Mouse (Mus musculus) CH12.LX (cell line): Measurements from ENCODE around the gene Ddb2. TPM values are rescaled to one million over a fixed set of nuclear protein-coding genes. Genes with fewer than 3 reads are reported as not detected.

Source experiments
- DNase-seq: peaks from one replicate; pipeline ENCODE4 v3.0.0-alpha.2; 2013; ENCODE audit errors: extremely low read depth
- H3K27ac ChIP-seq: 2 replicates; pipeline ENCODE4 v1.5.1; 2012; ENCODE audit warnings: low read depth, mild to moderate bottlenecking, control low read depth, moderate library complexity; ENCODE audit not compliant: insufficient read depth
- H3K27me3 ChIP-seq: replicated peaks from 2 replicates; pipeline ENCODE3; 2012; ENCODE audit warnings: inconsistent platforms
- H3K36me3 ChIP-seq, 2 experiments: replicated peaks in 1 of 2; 2 replicates each; pipeline versions ENCODE3 to v1.6.1; 2012; ENCODE audit warnings: inconsistent platforms in 1 of 2, low read length in 1 of 2, mild to moderate bottlenecking in 1 of 2, mixed read lengths in 1 of 2, moderate library complexity in 1 of 2; ENCODE audit not compliant: control insufficient read depth in 1 of 2, insufficient read depth in 1 of 2
- H3K4me1 ChIP-seq, 2 experiments: 2 replicates each; pipeline ENCODE4 v1.6.1; 2012; ENCODE audit warnings: inconsistent platforms in 1 of 2, moderate library complexity in 1 of 2; ENCODE audit not compliant: insufficient read depth in 2 of 2, control insufficient read depth in 1 of 2
- H3K4me2 ChIP-seq: 2 replicates; pipeline ENCODE4 v1.6.1; 2012; ENCODE audit warnings: low read depth, mild to moderate bottlenecking, control low read depth; ENCODE audit not compliant: poor library complexity, insufficient read depth, severe bottlenecking
- H3K4me3 ChIP-seq, 3 experiments: fragments of 150-350 bp in 1 of 3; sonication (generic) in 1 of 3; replicated peaks in 1 of 3; 2 replicates each; pipeline versions ENCODE3 to v1.5.1; 2011 to 2012; ENCODE audit warnings: low read depth in 2 of 3, low read length in 2 of 3, mild to moderate bottlenecking in 2 of 3, moderate library complexity in 2 of 3, control low read depth in 1 of 3, improper control_type of control experiment in 1 of 3, inconsistent platforms in 1 of 3, mixed read lengths in 1 of 3; ENCODE audit not compliant: poor library complexity in 1 of 3
- H3K79me2 ChIP-seq: replicated peaks from 2 replicates; pipeline ENCODE4 v1.6.1; 2012; ENCODE audit warnings: mild to moderate bottlenecking, moderate library complexity; ENCODE audit not compliant: control insufficient read depth, poor library complexity, insufficient read depth, severe bottlenecking; ENCODE audit errors: extremely low read depth
- H3K9ac ChIP-seq: 2 replicates; pipeline ENCODE4 v1.6.1; 2012; ENCODE audit warnings: low read depth, mild to moderate bottlenecking, control low read depth, moderate library complexity; ENCODE audit not compliant: insufficient read depth
- H3K9me3 ChIP-seq: replicated peaks from 2 replicates; pipeline ENCODE3; 2012; ENCODE audit warnings: low read length, inconsistent platforms, mixed read lengths
- BHLHE40 ChIP-seq: IDR thresholded peaks from 2 replicates; pipeline ENCODE4 v1.6.1; 2011; ENCODE audit warnings: mild to moderate bottlenecking, low read depth, low read length, improper control_type of control experiment
- CHD1 ChIP-seq: IDR thresholded peaks from 2 replicates; pipeline ENCODE4 v1.6.1; 2012; ENCODE audit warnings: low read depth, low read length, improper control_type of control experiment, inconsistent platforms
- CHD2 ChIP-seq: IDR thresholded peaks from 2 replicates; pipeline ENCODE4 v1.6.1; 2011; ENCODE audit warnings: low read length, improper control_type of control experiment
- CTCF ChIP-seq, 2 experiments: IDR thresholded peaks in 1 of 2; conservative IDR thresholded peaks in 1 of 2; 2 replicates each; pipeline ENCODE4 v1.5.1; 2011 to 2012; ENCODE audit warnings: low read depth in 2 of 2, low read length in 2 of 2, improper control_type of control experiment in 1 of 2, inconsistent platforms in 1 of 2, mild to moderate bottlenecking in 1 of 2, moderate library complexity in 1 of 2
- E2F4 ChIP-seq: IDR thresholded peaks from 2 replicates; pipeline ENCODE4 v1.6.1; 2011; ENCODE audit warnings: low read depth, low read length, improper control_type of control experiment; ENCODE audit not compliant: insufficient replicate concordance
- ELF1 ChIP-seq: IDR thresholded peaks from 2 replicates; pipeline ENCODE4 v1.6.1; 2014; ENCODE audit warnings: low read depth, mild to moderate bottlenecking, inconsistent platforms, low read length, improper control_type of control experiment
- EP300 ChIP-seq: IDR thresholded peaks from 2 replicates; pipeline ENCODE4 v1.6.1; 2011; ENCODE audit warnings: low read length, improper control_type of control experiment
- ETS1 ChIP-seq: conservative IDR thresholded peaks from 2 replicates; pipeline ENCODE4 v1.6.1; 2012; ENCODE audit warnings: low read depth, mild to moderate bottlenecking, inconsistent platforms, low read length, improper control_type of control experiment, moderate library complexity
- GABPA ChIP-seq: IDR thresholded peaks from 2 replicates; pipeline ENCODE4 v1.6.1; 2012; ENCODE audit warnings: low read depth, low read length, improper control_type of control experiment, inconsistent platforms; ENCODE audit not compliant: insufficient replicate concordance
- HCFC1 ChIP-seq: IDR thresholded peaks from 2 replicates; pipeline ENCODE4 v1.6.1; 2012; ENCODE audit warnings: low read depth, mild to moderate bottlenecking, inconsistent platforms, low read length, improper control_type of control experiment
- IRF4 ChIP-seq: IDR thresholded peaks from 2 replicates; pipeline ENCODE4 v1.6.1; 2014; ENCODE audit warnings: low read depth, mild to moderate bottlenecking, inconsistent platforms, low read length, improper control_type of control experiment
- JUN ChIP-seq: IDR thresholded peaks from 2 replicates; pipeline ENCODE4 v1.6.1; 2011; ENCODE audit warnings: low read depth, mild to moderate bottlenecking, low read length, improper control_type of control experiment, moderate library complexity; ENCODE audit not compliant: insufficient read depth
- JUND ChIP-seq: conservative IDR thresholded peaks from 2 replicates; pipeline ENCODE4 v1.6.1; 2011; ENCODE audit warnings: low read depth, low read length, improper control_type of control experiment
- KAT2A ChIP-seq: IDR thresholded peaks from 2 replicates; pipeline ENCODE4 v1.6.1; 2012; ENCODE audit warnings: low read length, improper control_type of control experiment, inconsistent platforms; ENCODE audit not compliant: insufficient replicate concordance
- MAFK ChIP-seq: IDR thresholded peaks from 2 replicates; pipeline ENCODE4 v1.6.1; 2011; ENCODE audit warnings: low read length, improper control_type of control experiment; ENCODE audit not compliant: insufficient replicate concordance
- MAX ChIP-seq: IDR thresholded peaks from 2 replicates; pipeline ENCODE4 v1.6.1; 2011; ENCODE audit warnings: low read length, improper control_type of control experiment
- MEF2A ChIP-seq: IDR thresholded peaks from 2 replicates; pipeline ENCODE4 v1.6.1; 2014; ENCODE audit warnings: low read depth, mild to moderate bottlenecking, inconsistent platforms, low read length, improper control_type of control experiment, borderline replicate concordance
- MXI1 ChIP-seq: IDR thresholded peaks from 2 replicates; pipeline ENCODE4 v1.6.1; 2011; ENCODE audit warnings: mild to moderate bottlenecking, low read depth, low read length, improper control_type of control experiment
- MYC ChIP-seq: IDR thresholded peaks from 2 replicates; pipeline ENCODE4 v1.6.1; 2011; ENCODE audit warnings: low read depth, mild to moderate bottlenecking, improper control_type of control experiment, low read length
- NELFE ChIP-seq: IDR thresholded peaks from 2 replicates; pipeline ENCODE4 v1.6.1; 2011; ENCODE audit warnings: low read depth, low read length, improper control_type of control experiment
- NRF1 ChIP-seq: IDR thresholded peaks from 2 replicates; pipeline ENCODE4 v1.6.1; 2014; ENCODE audit warnings: low read depth, mild to moderate bottlenecking, inconsistent platforms, low read length, improper control_type of control experiment, moderate library complexity
- PAX5 ChIP-seq: IDR thresholded peaks from 2 replicates; pipeline ENCODE4 v1.6.1; 2012; ENCODE audit warnings: low read length, inconsistent platforms, mixed read lengths
- POLR2A ChIP-seq: IDR thresholded peaks from 2 replicates; pipeline ENCODE4 v1.6.1; 2011; ENCODE audit warnings: low read depth, mild to moderate bottlenecking, improper control_type of control experiment, low read length
- POLR2AphosphoS2 ChIP-seq: IDR thresholded peaks from 2 replicates; pipeline ENCODE4 v1.6.1; 2011; ENCODE audit warnings: low read depth, low read length, improper control_type of control experiment
- RAD21 ChIP-seq: IDR thresholded peaks from 2 replicates; pipeline ENCODE4 v1.6.1; 2011; ENCODE audit warnings: low read depth, mild to moderate bottlenecking, low read length, improper control_type of control experiment, moderate library complexity
- RCOR1 ChIP-seq: conservative IDR thresholded peaks from 2 replicates; pipeline ENCODE4 v1.6.1; 2012; ENCODE audit warnings: low read depth, mild to moderate bottlenecking, inconsistent platforms, low read length, improper control_type of control experiment
- SIN3A ChIP-seq: IDR thresholded peaks from 2 replicates; pipeline ENCODE4 v1.6.1; 2012; ENCODE audit warnings: low read length, improper control_type of control experiment, inconsistent platforms
- SMC3 ChIP-seq: IDR thresholded peaks from 2 replicates; pipeline ENCODE4 v1.6.1; 2011; ENCODE audit warnings: low read depth, low read length, improper control_type of control experiment
- TBP ChIP-seq: conservative IDR thresholded peaks from 2 replicates; pipeline ENCODE4 v1.6.1; 2011; ENCODE audit warnings: low read depth, low read length, improper control_type of control experiment
- TCF12 ChIP-seq: IDR thresholded peaks from 2 replicates; pipeline ENCODE4 v1.6.1; 2014; ENCODE audit warnings: low read depth, mild to moderate bottlenecking, inconsistent platforms, low read length, improper control_type of control experiment
- UBTF ChIP-seq: IDR thresholded peaks from 2 replicates; pipeline ENCODE4 v1.6.1; 2012; ENCODE audit warnings: low read depth, mild to moderate bottlenecking, inconsistent platforms, low read length, improper control_type of control experiment, moderate library complexity
- USF1 ChIP-seq: IDR thresholded peaks from 2 replicates; pipeline ENCODE4 v1.6.1; 2014; ENCODE audit warnings: low read depth, mild to moderate bottlenecking, inconsistent platforms, low read length, improper control_type of control experiment
- USF2 ChIP-seq: conservative IDR thresholded peaks from 2 replicates; pipeline ENCODE4 v1.6.1; 2011; ENCODE audit warnings: low read depth, low read length, improper control_type of control experiment
- ZC3H11A ChIP-seq: IDR thresholded peaks from 2 replicates; pipeline ENCODE4 v1.6.1; 2012; ENCODE audit warnings: low read depth, mild to moderate bottlenecking, inconsistent platforms, low read length, improper control_type of control experiment
- ZKSCAN1 ChIP-seq: IDR thresholded peaks from 2 replicates; pipeline ENCODE4 v1.6.1; 2012; ENCODE audit warnings: low read depth, inconsistent platforms, low read length, improper control_type of control experiment, borderline replicate concordance
- ZMIZ1 ChIP-seq: IDR thresholded peaks from 2 replicates; pipeline ENCODE4 v1.6.1; 2012; ENCODE audit warnings: low read depth, mild to moderate bottlenecking, inconsistent platforms, low read length, improper control_type of control experiment
- ZNF384 ChIP-seq: IDR thresholded peaks from 2 replicates; pipeline ENCODE4 v1.6.1; 2012; ENCODE audit warnings: low read depth, low read length, improper control_type of control experiment, inconsistent platforms
- dilution Hi-C: fragments of 300-500 bp; cut with MboI; formaldehyde crosslinking; loops from 2 replicates; pipeline ENCODE4 v1.14.3; 2020; ENCODE audit warnings: low sequenced_read_pairs; ENCODE audit not compliant: extremely low pct_unique_long_range_greater_than_20kb, extremely low pct_ligation_motif_present
- in situ Hi-C: fragments of 300-500 bp; cut with MboI; formaldehyde crosslinking; loops from 3 replicates; pipeline ENCODE4 v1.14.3; 2019; ENCODE audit warnings: low sequenced_read_pairs, low pct_ligation_motif_present, low pct_unique_long_range_greater_than_20kb, mixed read lengths
- polyA plus RNA-seq: library from polyadenylated mRNA; unstranded; fragments of >175 nt; gene quantifications from 2 replicates; pipeline ENCODE4 v1.2.1, GENCODE M21; 2012; ENCODE audit warnings: low read depth; ENCODE audit not compliant: insufficient read length
- total RNA-seq, 2 experiments: library from RNA; depleted of rRNA; stranded (reverse); fragments of 300-350 nt in 1 of 2; fragments of >200 nt in 1 of 2; gene quantifications; 2 replicates each; pipeline ENCODE4 v1.2.3; 2012 to 2014

Gene Ddb2
- 11.0 and 13.9 TPM in 2 replicates for total RNA-seq (2012; rRNA removed)
- 20.2 and 23.4 TPM in 2 replicates for total RNA-seq (2014; rRNA removed)
- polyA plus RNA-seq: 14.1 and 15.2 TPM in 2 replicates

- Histone ChIP-seq H3K27me3 (no peaks in the 10 kb centered on the region), H3K9ac (peak within 1 kb of the TSS; percentile 84), H3K79me2 (no peaks in the 10 kb centered on the region; the same call in 1 of the 2 replicates), H3K9me3 (no peaks in the 10 kb centered on the region), H3K36me3 (peaks cover 15 to 24% of the 10 kb centered on the region in 2 experiments), H3K4me2 (peak within 1 kb of the TSS; percentile 77), H3K27ac (peak within 1 kb of the TSS; percentile 89), H3K4me1 (peaks cover 0 to 7% of the 10 kb centered on the region in 2 experiments; a peak in 2 of 4 replicates), H3K4me3 (peak within 1 kb of the TSS; percentile 74 to 94 (median 85))
- DNase-seq: peak; percentile 97
- in situ Hi-C loops (no loop called here), dilution Hi-C loops (no loop called here)
- no peak for TF ChIP-seq PAX5
- peak; percentile 53; the same call in 1 of the 2 replicates for TF ChIP-seq TCF12
- no peak for TF ChIP-seq MAFK
- TF ChIP-seq CTCF (conservative IDR thresholded peaks at IDR 0.05 in 1 of 2, IDR thresholded peaks at IDR 0.05 in 1 of 2; ENCODE audit: low read depth in 2 of 2, low read length in 2 of 2): no peak
- no peak for TF ChIP-seq JUND
- no peak for TF ChIP-seq USF1
- TF ChIP-seq ELF1: peak; percentile 80
- no peak for TF ChIP-seq UBTF
- no peak for TF ChIP-seq JUN
- no peak for TF ChIP-seq SMC3
- 0 out of 2 replicates have a peak, but pooled peaks have one; percentile 14 for TF ChIP-seq CHD2
- peak; percentile 47; the same call in 1 of the 2 replicates for TF ChIP-seq MYC
- peak; percentile 37; the same call in 1 of the 2 replicates for TF ChIP-seq BHLHE40
- no peak for TF ChIP-seq ZKSCAN1
- peak; percentile 71 for TF ChIP-seq SIN3A
- no peak for TF ChIP-seq GABPA
- no peak for TF ChIP-seq EP300
- TF ChIP-seq MXI1: peak; percentile 52
- peak; percentile 77; the same call in 1 of the 2 replicates for TF ChIP-seq E2F4
- peak; percentile 89 for TF ChIP-seq POLR2A
- peak; percentile 92 for TF ChIP-seq NELFE
- TF ChIP-seq ZNF384: peak; percentile 40; the same call in 1 of the 2 replicates
- no peak for TF ChIP-seq USF2
- no peak for TF ChIP-seq RCOR1
- peak; percentile 41 for TF ChIP-seq MAX
- TF ChIP-seq TBP: peak; percentile 61
- 0 out of 2 replicates have a peak, but pooled peaks have one; percentile 14 for TF ChIP-seq NRF1
- TF ChIP-seq KAT2A: 0 out of 2 replicates have a peak, but pooled peaks have one; percentile 57
- TF ChIP-seq MEF2A: peak; percentile 28; the same call in 1 of the 2 replicates
- peak; percentile 76 for TF ChIP-seq ZMIZ1
- TF ChIP-seq HCFC1: peak; percentile 77
- TF ChIP-seq CHD1: no peak
- peak; percentile 88; the same call in 1 of the 2 replicates for TF ChIP-seq POLR2AphosphoS2
- no peak for TF ChIP-seq ZC3H11A
- TF ChIP-seq IRF4: no peak
- no peak; the same call in 1 of the 2 replicates for TF ChIP-seq RAD21
- 0 out of 2 replicates have a peak, but pooled peaks have one; percentile 27 for TF ChIP-seq ETS1
Observed at GRCm38 (mm10) chr2:91236601-91237510, at the start of gene Ddb2. Gene Ddb2, minus strand, starts transcription at chr2:91236982.
